ENCODE assay signal across 7 mouse cellular contexts in genomic region chr7:140115583-140116328, GRCm38 (mm10). TPM values are rescaled to one million over a fixed set of nuclear protein-coding genes. Genes with fewer than 3 reads are reported as not detected.
A peak's percentile ranks its signal among the peaks of the same experiment; 100 is the strongest.
DNase-seq lines count a peak whose midpoint lies in the region; ATAC-seq and TF ChIP-seq lines count a peak whose summit lies in the region.

Gene Paox, plus strand, starts transcription at chr7:140115799.

- TF ChIP-seq RAD21 in MEL (IDR thresholded peaks at IDR 0.05; ENCODE audit: low read depth, low read length), result no peak

- H3K27me3 ChIP-seq in MEL (ENCODE audit: control insufficient read depth in 1 of 2, insufficient read depth in 2 of 2, low read length in 2 of 2), result no peaks in the 10 kb centered on the region
- H3K27me3 ChIP-seq in forebrain, embryonic 14.5 days (replicated peaks; ENCODE audit: control insufficient read depth, insufficient read depth, low read length), result no peaks in the 10 kb centered on the region
- no peaks in the 10 kb centered on the region for H3K27me3 ChIP-seq in lung, embryonic 14.5 days (ENCODE audit: insufficient read depth, low read length)

- WGBS in forebrain, embryonic 14.5 days, result 3% methylated on average over 23 of the region's 23 CpGs
- under 1% methylated on average over 23 of the region's 23 CpGs for WGBS in lung, embryonic 14.5 days
- WGBS in olfactory bulb, adult 2 months, result 1% methylated on average over 23 of the region's 23 CpGs

- peak within 1 kb of the TSS; percentile 96 for H3K4me2 ChIP-seq in forebrain, embryonic 14.5 days (ENCODE audit: low read length)
- peak within 1 kb of the TSS; percentile 93 for H3K4me2 ChIP-seq in lung, embryonic 14.5 days

- H3K27ac ChIP-seq in MEL (ENCODE audit: control insufficient read depth, low read depth, low read length), result peak within 1 kb of the TSS; percentile 65
- H3K27ac ChIP-seq in bone marrow macrophage, adult 2 months (ENCODE audit: insufficient read depth, low read depth, low read length), result peak within 1 kb of the TSS; percentile 73
- peak within 1 kb of the TSS; percentile 66 for H3K27ac ChIP-seq in forebrain, embryonic 14.5 days (ENCODE audit: low read depth, low read length)
- peak within 1 kb of the TSS; percentile 75 for H3K27ac ChIP-seq in lung, embryonic 14.5 days (ENCODE audit: low read depth)
- peak within 1 kb of the TSS; percentile 81 for H3K27ac ChIP-seq in olfactory bulb, adult 2 months (ENCODE audit: insufficient read depth, low read depth, low read length)

- DNase-seq in MEL (ENCODE audit: low read depth, low spot score), result peak; percentile 81
- peak; percentile 73 for DNase-seq in forebrain, embryonic 14.5 days (ENCODE audit: low spot score)
- peak; percentile 44 to 53 for DNase-seq in heart, postnatal 36 days
- DNase-seq in layer of hippocampus, adult 18-20 months (ENCODE audit: low spot score in 2 of 2), result peak; percentile 60 to 74
- DNase-seq in lung, embryonic 14.5 days, result peak; percentile 85

- peaks cover 3% of the 10 kb centered on the region for H3K79me2 ChIP-seq in MEL (ENCODE audit: control insufficient read depth, insufficient read depth, low read length, poor library complexity)

- H3K9ac ChIP-seq in MEL (ENCODE audit: control insufficient read depth, low read depth, low read length, poor library complexity, severe bottlenecking), result peak within 1 kb of the TSS; percentile 81
- peak within 1 kb of the TSS; percentile 90 for H3K9ac ChIP-seq in forebrain, embryonic 14.5 days (ENCODE audit: low read length)
- H3K9ac ChIP-seq in lung, embryonic 14.5 days, result peak within 1 kb of the TSS; percentile 69

- H3K36me3 ChIP-seq in MEL (ENCODE audit: control insufficient read depth in 1 of 2, insufficient read depth in 2 of 2, low read length in 2 of 2), result peaks cover 0 to 2% of the 10 kb centered on the region in 2 experiments; a peak in 2 of 4 replicates
- peaks cover 22% of the 10 kb centered on the region for H3K36me3 ChIP-seq in forebrain, embryonic 14.5 days (ENCODE audit: control insufficient read depth, insufficient read depth, low read length)
- H3K36me3 ChIP-seq in lung, embryonic 14.5 days (ENCODE audit: insufficient read depth), result peaks cover 20% of the 10 kb centered on the region

- no peak for TF ChIP-seq POLR2A in MEL (IDR thresholded peaks at IDR 0.05; ENCODE audit: control insufficient read depth in 1 of 2, insufficient read depth in 1 of 2, low read depth in 1 of 2, low read length in 2 of 2, poor library complexity in 1 of 2)
- TF ChIP-seq POLR2A in bone marrow macrophage, adult 2 months (IDR thresholded peaks at IDR 0.05; ENCODE audit: borderline replicate concordance, low read depth, low read length), result no peak
- TF ChIP-seq POLR2A in olfactory bulb, adult 2 months (IDR thresholded peaks at IDR 0.05; ENCODE audit: insufficient read depth, low read depth, low read length), result no peak

- TF ChIP-seq EP300 in MEL (IDR thresholded peaks at IDR 0.05; ENCODE audit: low read depth in 1 of 2, low read length in 2 of 2), result no peak

- peak; percentile 73 for ATAC-seq in forebrain, embryonic 14.5 days
- peak; percentile 86 for ATAC-seq in lung, embryonic 14.5 days (ENCODE audit: insufficient read depth)

- H3K4me3 ChIP-seq in MEL (ENCODE audit: control insufficient read depth in 1 of 2, insufficient read depth in 1 of 2, low read depth in 2 of 2, low read length in 2 of 2), result peak within 1 kb of the TSS; percentile 73 to 79
- H3K4me3 ChIP-seq in bone marrow macrophage, adult 2 months (ENCODE audit: insufficient read depth, low read length), result peak within 1 kb of the TSS; percentile 79
- peak within 1 kb of the TSS; percentile 76 for H3K4me3 ChIP-seq in forebrain, embryonic 14.5 days (ENCODE audit: low read depth, low read length)
- H3K4me3 ChIP-seq in lung, embryonic 14.5 days (ENCODE audit: low read depth, low read length), result peak within 1 kb of the TSS; percentile 59
- H3K4me3 ChIP-seq in olfactory bulb, adult 2 months (ENCODE audit: insufficient read depth, low read depth, low read length), result peak within 1 kb of the TSS; percentile 68

- H3K4me1 ChIP-seq in MEL (ENCODE audit: control insufficient read depth in 1 of 2, insufficient read depth in 2 of 2, low read length in 2 of 2), result peaks cover 5% of the 10 kb centered on the region in 2 experiments; a peak in 3 of 4 replicates
- peaks cover 24% of the 10 kb centered on the region for H3K4me1 ChIP-seq in bone marrow macrophage, adult 2 months (ENCODE audit: control insufficient read depth, insufficient read depth, low read length)
- H3K4me1 ChIP-seq in forebrain, embryonic 14.5 days (ENCODE audit: control insufficient read depth, insufficient read depth, low read length), result no peaks in the 10 kb centered on the region
- H3K4me1 ChIP-seq in lung, embryonic 14.5 days (ENCODE audit: insufficient read depth), result 0 out of 2 replicates have a peak, but pooled peaks cover 3% of the 10 kb centered on the region
- H3K4me1 ChIP-seq in olfactory bulb, adult 2 months (ENCODE audit: control insufficient read depth, insufficient read depth, low read length), result peaks cover 5% of the 10 kb centered on the region; the same call in 1 of the 2 replicates

- intact Hi-C loops in heart, postnatal 36 days (cut with DNase I), result loop anchor here (1.0 kb wide), 1 partner anchor 23 kb away; no protein-coding TSS in a partner anchor

- no peak for TF ChIP-seq CTCF in MEL (IDR thresholded peaks at IDR 0.05 in 2 of 3, conservative IDR thresholded peaks at IDR 0.05 in 1 of 3; ENCODE audit: control insufficient read depth in 1 of 3, insufficient read depth in 1 of 3, low read depth in 2 of 3, low read length in 3 of 3, poor library complexity in 1 of 3, severe bottlenecking in 1 of 3)
- no peak for TF ChIP-seq CTCF in bone marrow macrophage, adult 2 months (IDR thresholded peaks at IDR 0.05; ENCODE audit: low read depth, low read length)
- no peak for TF ChIP-seq CTCF in lung, embryonic 14.5 days (IDR thresholded peaks at IDR 0.05; ENCODE audit: low read depth)
- no peak for TF ChIP-seq CTCF in olfactory bulb, adult 2 months (IDR thresholded peaks at IDR 0.05; ENCODE audit: insufficient read depth, low read depth, low read length)

- H3K9me3 ChIP-seq in MEL (replicated peaks; ENCODE audit: insufficient read depth, low read length), result no peaks in the 10 kb centered on the region
- no peaks in the 10 kb centered on the region for H3K9me3 ChIP-seq in forebrain, embryonic 14.5 days (replicated peaks; ENCODE audit: control insufficient read depth, low read length)
- no peaks in the 10 kb centered on the region for H3K9me3 ChIP-seq in lung, embryonic 14.5 days (ENCODE audit: low read depth, low read length)

TF ChIP-seq in MEL, 35 proteins besides CTCF, POLR2A, EP300 and RAD21:
- TF ChIP-seq RCOR1 (IDR thresholded peaks at IDR 0.05; ENCODE audit: low read depth, low read length) (no peak), SIN3A (IDR thresholded peaks at IDR 0.05; ENCODE audit: low read length) (peak; percentile 55), ETS1 (IDR thresholded peaks at IDR 0.05; ENCODE audit: low read depth, low read length) (peak; percentile 20; the same call in 1 of the 2 replicates)

RNA-seq across cellular contexts. Expression of gene Paox, which starts in this region (rescaled TPM):
- 0.29 TPM in 1 of 2 replicates, not detected in the other for total RNA-seq in MEL (2012; rRNA removed)
- polyA plus RNA-seq in MEL (2012; ENCODE audit: insufficient read depth in 1 of 2, insufficient read length in 2 of 2, low read depth in 1 of 2, low replicate concordance in 2 of 2, missing spikeins in 1 of 2), result under 1 TPM in 1 of 2 experiments, not detected in 1; 0.25 TPM
- polyA plus RNA-seq in bone marrow macrophage, adult 2 months (2012; ENCODE audit: insufficient read depth, insufficient read length, missing spikeins), result 20.1 and 25.9 TPM in 2 replicates
- polyA plus RNA-seq in forebrain, embryonic 14.5 days (2014; fragmentation: Nextera tagmentation; extraction: Ambion mirVana), result 7.2 and 8.8 TPM in 2 replicates
- 1 to 10 TPM; 3.3 to 5.1 TPM for total RNA-seq in heart, postnatal 36 days (2021)
- 1 to 10 TPM; 4.7 to 5.2 TPM for total RNA-seq in layer of hippocampus, adult 18-20 months (2021)
- polyA plus RNA-seq in lung, embryonic 14.5 days (2014; fragmentation: Nextera tagmentation; extraction: Ambion mirVana), result 21.3 and 24.8 TPM in 2 replicates
- polyA plus RNA-seq in olfactory bulb, adult 2 months (2012; ENCODE audit: insufficient read depth, insufficient read length, low replicate concordance, missing spikeins), result not detected in 2 replicates

Comparison
In these comparisons a context has a peak if more than half of its experiments do, and no peak if none do; other contexts are left out.
1. Peak in every context shown above with its lines: DNase-seq, ATAC-seq, H3K4me3 ChIP-seq and H3K27ac ChIP-seq.
2. Peak in DNase-seq, H3K4me3 ChIP-seq, H3K27ac ChIP-seq and H3K9ac ChIP-seq in MEL; RNA of the gene not detected or under 1 TPM.